Comparison of ENCODE assay signal across 38 mouse cellular contexts in genomic region chr19:4554248-4554647, GRCm38 (mm10). TPM values are rescaled to one million over a fixed set of nuclear protein-coding genes. Genes with fewer than 3 reads are reported as not detected.
DNase-seq lines count a peak whose midpoint lies in the region; ATAC-seq and TF ChIP-seq lines count a peak whose summit lies in the region.
"Had no signal": no experiment of that assay in that cellular context is flagged by ENCODE, and none has a peak within 500 bp of the region (broad histone marks: within the 10 kb centered on the region; RNA-seq: fewer than 3 reads in every experiment).

No protein-coding gene starts in this region.

- H3K4me1 ChIP-seq in erythroblast, embryonic 14.5 days (ENCODE audit: control insufficient read depth), result peaks cover 77% of the 10 kb centered on the region
- H3K4me1 ChIP-seq in lung, postnatal 0 days (ENCODE audit: insufficient read depth, low read depth, low read length), result peaks cover 9% of the 10 kb centered on the region; the same call in 1 of the 2 replicates
- H3K4me1 ChIP-seq in liver, embryonic 13.5 days (replicated peaks), result peaks cover 77% of the 10 kb centered on the region
- H3K4me1 ChIP-seq in limb, embryonic 10.5 days, result peaks cover 7% of the 10 kb centered on the region; the same call in 1 of the 2 replicates

- H3K9me3 ChIP-seq in erythroblast, embryonic 14.5 days (ENCODE audit: control insufficient read depth, low read length), result no peaks in the 10 kb centered on the region
- no peaks in the 10 kb centered on the region for H3K9me3 ChIP-seq in lung, postnatal 0 days (ENCODE audit: low read length)
- no peaks in the 10 kb centered on the region for H3K9me3 ChIP-seq in liver, embryonic 13.5 days (replicated peaks)
- H3K9me3 ChIP-seq in limb, embryonic 10.5 days (replicated peaks), result no peaks in the 10 kb centered on the region
- H3K9me3 ChIP-seq: embryonic facial prominence, embryonic 12.5 days; forebrain, embryonic 12.5 days; heart, embryonic 10.5 days; heart, embryonic 15.5 days; hindbrain, embryonic 12.5 days; kidney, embryonic 15.5 days; limb, embryonic 12.5 days had no signal

- no peak for ATAC-seq in erythroblast, adult 5-6 weeks (replicated peaks; ENCODE audit: low FRiP score, poor library complexity, severe bottlenecking)
- no peak for ATAC-seq in lung, postnatal 0 days
- ATAC-seq in liver, embryonic 13.5 days (ENCODE audit: low read depth), result no peak
- ATAC-seq: forebrain, postnatal 0 days; intestine, embryonic 16.5 days; midbrain, embryonic 16.5 days had no signal

- peaks cover 34% of the 10 kb centered on the region for H3K36me3 ChIP-seq in erythroblast, embryonic 14.5 days (ENCODE audit: control insufficient read depth)
- no peaks in the 10 kb centered on the region for H3K36me3 ChIP-seq in lung, postnatal 0 days (ENCODE audit: insufficient read depth, low read length)
- H3K36me3 ChIP-seq in liver, embryonic 13.5 days, result no peaks in the 10 kb centered on the region
- no peaks in the 10 kb centered on the region for H3K36me3 ChIP-seq in limb, embryonic 10.5 days
- H3K36me3 ChIP-seq: embryonic facial prominence, embryonic 12.5 days; forebrain, embryonic 12.5 days; heart, embryonic 10.5 days; heart, embryonic 15.5 days; hindbrain, embryonic 12.5 days; kidney, embryonic 15.5 days; limb, embryonic 12.5 days had no signal

- TF ChIP-seq CTCF in lung, postnatal 0 days (IDR thresholded peaks at IDR 0.05), result no peak

- no peak for TF ChIP-seq EP300 in lung, postnatal 0 days (IDR thresholded peaks at IDR 0.05)

- no peaks in the 10 kb centered on the region for H3K27me3 ChIP-seq in erythroblast, embryonic 14.5 days (ENCODE audit: control insufficient read depth)
- no peaks in the 10 kb centered on the region for H3K27me3 ChIP-seq in lung, postnatal 0 days (replicated peaks; ENCODE audit: insufficient read depth, low read length)
- H3K27me3 ChIP-seq in liver, embryonic 13.5 days, result no peaks in the 10 kb centered on the region
- no peaks in the 10 kb centered on the region for H3K27me3 ChIP-seq in limb, embryonic 10.5 days (ENCODE audit: low read depth, poor library complexity, severe bottlenecking)
- H3K27me3 ChIP-seq: CH12.LX; embryonic facial prominence, embryonic 12.5 days; forebrain, embryonic 12.5 days; heart, embryonic 15.5 days; hindbrain, embryonic 12.5 days; kidney, embryonic 15.5 days; limb, embryonic 12.5 days had no signal

- no peak for DNase-seq in lung, postnatal 0 days (ENCODE audit: low spot score)
- DNase-seq in lung, postnatal 10 days, result no peak
- no peak for DNase-seq in liver, embryonic 13.5 days
- DNase-seq in skeletal muscle tissue, adult 2 months (ENCODE audit: low read depth, low spot score), result peak; percentile 42
- no peak for DNase-seq in right cerebral cortex, postnatal 25 days
- no peak for DNase-seq in limb, embryonic 10.5 days (ENCODE audit: low spot score)
- DNase-seq: adrenal gland, adult 8-10 months; cerebellum, adult 11-12 months; cerebellum, adult 9-11 months; embryo, embryonic 11 days; forebrain, postnatal 0 days; gastrocnemius, postnatal 14 days; heart, postnatal 36 days; layer of hippocampus, postnatal 36 days; lung, adult 18-20 months; lung, postnatal 14 days; right cerebral cortex, postnatal 4 days; thymus, postnatal 25 days had no signal

- H3K4me2 ChIP-seq in lung, postnatal 0 days (replicated peaks; ENCODE audit: low read depth, low read length), result no peak overlapping the region
- peak overlapping the region; percentile 39 for H3K4me2 ChIP-seq in liver, embryonic 13.5 days
- H3K4me2 ChIP-seq: embryonic facial prominence, embryonic 12.5 days; forebrain, embryonic 12.5 days; heart, embryonic 15.5 days; hindbrain, embryonic 12.5 days; kidney, embryonic 15.5 days; limb, embryonic 12.5 days had no signal

- H3K9ac ChIP-seq in lung, postnatal 0 days (replicated peaks; ENCODE audit: low read depth), result no peak overlapping the region
- H3K9ac ChIP-seq in liver, embryonic 13.5 days, result peak overlapping the region; percentile 66
- H3K9ac ChIP-seq: embryonic facial prominence, embryonic 12.5 days; forebrain, embryonic 12.5 days; forebrain, postnatal 0 days; heart, embryonic 15.5 days; hindbrain, embryonic 12.5 days; kidney, embryonic 15.5 days; limb, embryonic 12.5 days had no signal

- peak overlapping the region; percentile 32; the same call in 1 of the 2 replicates for H3K27ac ChIP-seq in lung, postnatal 0 days (ENCODE audit: low read length)
- H3K27ac ChIP-seq in liver, embryonic 13.5 days, result peak overlapping the region; percentile 100
- H3K27ac ChIP-seq in limb, embryonic 10.5 days, result no peak overlapping the region
- H3K27ac ChIP-seq: embryonic facial prominence, embryonic 12.5 days; forebrain, embryonic 12.5 days; heart, embryonic 10.5 days; heart, embryonic 15.5 days; hindbrain, embryonic 12.5 days; kidney, embryonic 15.5 days; layer of hippocampus, adult 2 months; limb, embryonic 12.5 days had no signal

- H3K4me3 ChIP-seq in erythroblast, embryonic 14.5 days (replicated peaks), result peak overlapping the region; percentile 5
- H3K4me3 ChIP-seq in lung, postnatal 0 days (ENCODE audit: low read depth, low read length), result no peak overlapping the region
- no peak overlapping the region for H3K4me3 ChIP-seq in liver, embryonic 13.5 days (replicated peaks)
- H3K4me3 ChIP-seq in limb, embryonic 10.5 days, result no peak overlapping the region
- H3K4me3 ChIP-seq: embryonic facial prominence, embryonic 12.5 days; forebrain, embryonic 12.5 days; heart, embryonic 10.5 days; heart, embryonic 15.5 days; hindbrain, embryonic 12.5 days; kidney, embryonic 15.5 days; layer of hippocampus, adult 2 months; limb, embryonic 12.5 days had no signal

RNA-seq across cellular contexts. Expression of gene Pcx, which starts 44.0 kb away (rescaled TPM):
- polyA plus RNA-seq in erythroblast, embryonic 14.5 days (2012), result 18.5 and 18.7 TPM in 2 replicates
- total RNA-seq in erythroblast, adult 5-6 weeks (2015; ENCODE audit: low replicate concordance), result 15.0 and 32.6 TPM in 2 replicates
- 31.5 and 31.9 TPM in 2 replicates for total RNA-seq in erythroblast, adult 5-6 weeks (2017; ENCODE audit: low replicate concordance)
- polyA plus RNA-seq in lung, postnatal 0 days (2015; fragmentation: Nextera tagmentation; extraction: Ambion mirVana), result 38.6 and 40.9 TPM in 2 replicates
- 31.4 and 35.1 TPM in 2 replicates for polyA plus RNA-seq in liver, embryonic 13.5 days (2015; fragmentation: Nextera tagmentation; extraction: Ambion mirVana)
- 15.8 and 18.8 TPM in 2 replicates for polyA plus RNA-seq in limb, embryonic 10.5 days (2016; fragmentation: Nextera tagmentation; extraction: Ambion mirVana)

RNA-seq across cellular contexts. Expression of gene 2010003K11Rik, which starts 55.9 kb away (rescaled TPM):
- not detected in 2 replicates for polyA plus RNA-seq in erythroblast, embryonic 14.5 days (2012)
- not detected in 2 replicates for total RNA-seq in erythroblast, adult 5-6 weeks (2015; ENCODE audit: low replicate concordance)
- total RNA-seq in erythroblast, adult 5-6 weeks (2017; ENCODE audit: low replicate concordance), result 0.94 TPM in 1 of 2 replicates, not detected in the other
- polyA plus RNA-seq in lung, postnatal 0 days (2015; fragmentation: Nextera tagmentation; extraction: Ambion mirVana), result 0.12 and 0.20 TPM in 2 replicates
- polyA plus RNA-seq in liver, embryonic 13.5 days (2015; fragmentation: Nextera tagmentation; extraction: Ambion mirVana), result not detected in 2 replicates
- polyA plus RNA-seq in limb, embryonic 10.5 days (2016; fragmentation: Nextera tagmentation; extraction: Ambion mirVana), result not detected in 2 replicates
- total RNA-seq: CH12.LX; ES-E14; forebrain, postnatal 0 days; gastrocnemius, postnatal 14 days; granulocyte monocyte progenitor cell, adult 5-6 weeks; layer of hippocampus, adult 2 months; layer of hippocampus, postnatal 36 days; left cerebral cortex, postnatal 10 days; neutrophil, adult 5-6 weeks had no signal
- polyA plus RNA-seq: C2C12; embryonic facial prominence, embryonic 12.5 days; forebrain, embryonic 12.5 days; forebrain, postnatal 0 days; heart, embryonic 10.5 days; heart, embryonic 15.5 days; hindbrain, embryonic 12.5 days; kidney, embryonic 15.5 days; limb, embryonic 12.5 days; midbrain, embryonic 16.5 days; neural tube, embryonic 11.5 days; stomach, embryonic 14.5 days had no signal
